Mouse (Mus musculus) kidney, adult 2 months (tissue): Measurements from ENCODE around the gene Ttll3.

Source experiments
- CTCF ChIP-seq: fragments of 200-500 bp; conservative IDR thresholded peaks from 2 replicates; pipeline ENCODE4 v1.5.1; 2011; ENCODE audit warnings: low read depth, mild to moderate bottlenecking, control low read depth, low read length, moderate library complexity, mixed read lengths; ENCODE audit not compliant: insufficient read depth, insufficient read length
- POLR2A ChIP-seq: fragments of 200-500 bp; IDR thresholded peaks from one replicate; pipeline ENCODE4 v1.6.1; 2011; ENCODE audit warnings: low read depth, low read length, control low read depth

DNA sequence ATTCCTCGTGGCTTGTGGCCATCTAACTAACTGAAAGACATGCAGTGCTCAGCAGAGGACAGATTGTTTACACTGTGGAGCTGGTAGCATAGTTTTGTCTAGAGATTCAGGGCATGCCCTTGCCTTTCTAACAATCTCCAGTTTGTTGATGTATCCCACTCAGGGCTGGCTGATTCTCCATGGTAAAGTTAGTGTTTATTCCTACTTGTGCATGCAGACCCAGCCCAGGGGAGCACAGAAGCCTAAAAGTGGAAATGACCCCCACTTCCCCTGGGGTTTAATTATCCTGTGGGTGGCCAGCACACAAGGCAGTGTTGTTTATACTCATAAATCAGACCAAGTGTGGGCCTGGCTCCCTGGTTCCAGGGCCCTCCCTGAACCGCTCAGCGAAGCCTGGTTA is 3.0 kb upstream of the Ttll3 start:
- no peak for TF ChIP-seq CTCF
- TF ChIP-seq POLR2A = no peak
